Mouse (Mus musculus) thymus, postnatal 25 days (tissue): ENCODE results near the gene Kif27.

Experiments
- DNase-seq: peaks from one replicate; pipeline ENCODE4 v3.0.0; 2022

The Kif27 gene

GRCm38 (mm10) chr13:58364353-58365175 is 5.6 kb upstream of the Kif27 start:
- DNase-seq: no peak

- DNase-seq: no peak
Measured at GRCm38 (mm10) chr13:58359304-58359653, 357 bp upstream of the Kif27 start.

GRCm38 (mm10) chr13:58352996-58353395 is 5.9 kb downstream of the Kif27 start:
- no peak for DNase-seq

GRCm38 (mm10) chr13:58350606-58351005 is 8.3 kb downstream of the Kif27 start:
- DNase-seq: no peak

- no peak for DNase-seq
Measured at GRCm38 (mm10) chr13:58344505-58344904, 14.4 kb downstream of the Kif27 start.

GRCm38 (mm10) chr13:58337456-58337855 is 21.5 kb downstream of the Kif27 start:
- no peak for DNase-seq

- no peak for DNase-seq
Measured at GRCm38 (mm10) chr13:58334116-58334515, 24.8 kb downstream of the Kif27 start.

GRCm38 (mm10) chr13:58317768-58318167 is 41.2 kb downstream of the Kif27 start:
- DNase-seq: no peak

- no peak for DNase-seq
Measured at GRCm38 (mm10) chr13:58314991-58315390, 43.9 kb downstream of the Kif27 start.

- DNase-seq: no peak
Measured at GRCm38 (mm10) chr13:58313758-58314157, 45.2 kb downstream of the Kif27 start.

- DNase-seq: no peak
Measured at GRCm38 (mm10) chr13:58311351-58311750, 47.6 kb downstream of the Kif27 start.

GRCm38 (mm10) chr13:58309499-58309898 is 49.4 kb downstream of the Kif27 start:
- no peak for DNase-seq

- no peak for DNase-seq
Measured at GRCm38 (mm10) chr13:58307453-58307852, 51.5 kb downstream of the Kif27 start.

- DNase-seq: no peak
Measured at GRCm38 (mm10) chr13:58305230-58305629, 53.7 kb downstream of the Kif27 start.

- no peak for DNase-seq
Measured at GRCm38 (mm10) chr13:58302421-58303145, 56.3 kb downstream of the Kif27 start.

GRCm38 (mm10) chr13:58301961-58302360 is 57.0 kb downstream of the Kif27 start:
- DNase-seq: no peak

GRCm38 (mm10) chr13:58298756-58299155 is 60.2 kb downstream of the Kif27 start:
- DNase-seq: no peak

- DNase-seq: no peak
Measured at GRCm38 (mm10) chr13:58295582-58295981, 63.3 kb downstream of the Kif27 start.

GRCm38 (mm10) chr13:58292811-58293210 is 66.1 kb downstream of the Kif27 start:
- DNase-seq: no peak

- no peak for DNase-seq
Measured at GRCm38 (mm10) chr13:58289308-58289707, 69.6 kb downstream of the Kif27 start.

GRCm38 (mm10) chr13:58287822-58288221 is 71.1 kb downstream of the Kif27 start:
- peak; percentile 75 for DNase-seq

GRCm38 (mm10) chr13:58283466-58283865 is 75.5 kb downstream of the Kif27 start:
- no peak for DNase-seq

GRCm38 (mm10) chr13:58281936-58282335 is 77.0 kb downstream of the Kif27 start:
- no peak for DNase-seq

- DNase-seq: no peak
Measured at GRCm38 (mm10) chr13:58280528-58280927, 78.4 kb downstream of the Kif27 start.
